Mouse (Mus musculus) embryonic fibroblast, embryonic 13.5 days (primary cell): Measurements from ENCODE around the gene Kif11. TPM values are rescaled to one million over a fixed set of nuclear protein-coding genes. Genes with fewer than 3 reads are reported as not detected.

Experiments
- H3K27ac ChIP-seq: 2 replicates; pipeline ENCODE4 v1.5.1; 2012; ENCODE audit warnings: low read length, control low read depth, inconsistent platforms; ENCODE audit not compliant: insufficient read depth
- H3K4me1 ChIP-seq: 2 replicates; pipeline ENCODE4 v1.6.1; 2011; ENCODE audit warnings: low read length; ENCODE audit not compliant: control insufficient read depth, insufficient read depth
- H3K4me3 ChIP-seq: 2 replicates; pipeline ENCODE4 v1.5.1; 2011; ENCODE audit warnings: mild to moderate bottlenecking, control low read depth, low read length; ENCODE audit not compliant: insufficient read depth
- CTCF ChIP-seq: IDR thresholded peaks from 2 replicates; pipeline ENCODE4 v1.5.1; 2011; ENCODE audit warnings: mild to moderate bottlenecking, control low read depth, low read length, moderate library complexity, borderline replicate concordance; ENCODE audit not compliant: insufficient read depth
- POLR2A ChIP-seq: IDR thresholded peaks from 2 replicates; pipeline ENCODE4 v1.6.1; 2011; ENCODE audit warnings: low read depth, mild to moderate bottlenecking, control low read depth, low read length, moderate library complexity
- polyA plus RNA-seq: library from polyadenylated mRNA; stranded (reverse); fragments of >200 nt; gene quantifications from 2 replicates; pipeline ENCODE4 v1.2.4, GENCODE M21; 2011; ENCODE audit warnings: low read depth; ENCODE audit not compliant: missing spikeins, insufficient read length

Gene Kif11
- polyA plus RNA-seq, 1 experiment, result 48.6 TPM

DNA sequence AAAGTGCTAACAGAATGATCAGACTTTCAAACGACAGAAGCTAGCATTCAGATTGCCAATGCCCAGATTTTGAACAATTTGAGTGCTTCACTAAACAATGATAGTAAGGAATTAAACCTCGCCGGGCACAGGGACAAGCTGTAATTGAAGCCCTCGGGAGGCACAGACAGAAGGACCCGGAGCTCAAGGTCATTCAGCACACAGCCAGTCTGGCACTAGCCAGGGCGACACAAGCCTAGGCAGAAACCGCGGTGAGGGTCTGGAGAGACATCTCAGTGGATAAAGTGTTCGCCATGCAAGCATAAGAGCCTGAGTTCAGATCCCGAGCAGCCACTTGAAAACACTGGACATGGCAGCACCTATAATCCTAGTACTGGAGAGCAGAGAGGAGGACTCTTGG, 27.9 kb upstream of the Kif11 start:
- TF ChIP-seq CTCF (no peak), POLR2A (no peak)
- H3K4me1 ChIP-seq, result peaks cover 2% of the 10 kb centered on the region
- no peak overlapping the region for H3K27ac ChIP-seq
- no peak overlapping the region for H3K4me3 ChIP-seq

DNA sequence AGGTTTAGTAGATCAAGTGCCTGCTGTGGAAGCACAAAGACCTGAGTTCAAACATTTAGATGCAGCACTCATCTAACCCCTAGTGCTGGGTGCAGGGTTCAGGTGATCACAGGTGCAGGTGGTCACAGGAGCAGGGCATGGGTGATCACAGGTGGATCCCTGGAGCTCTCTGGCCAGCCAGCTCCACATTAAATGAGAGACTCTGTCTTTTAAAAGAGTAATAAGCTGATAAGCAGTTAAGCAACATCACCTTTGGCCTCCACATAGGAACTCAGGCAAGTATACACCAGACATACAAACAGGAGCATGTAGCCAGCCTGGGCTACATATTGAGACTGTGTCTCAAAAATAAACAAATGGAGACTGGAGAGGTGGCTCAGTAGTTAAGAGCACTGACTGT, 27.3 kb upstream of the Kif11 start:
- Histone ChIP-seq H3K4me3 (no peak overlapping the region), H3K4me1 (no peaks in the 10 kb centered on the region; the same call in 1 of the 2 replicates), H3K27ac (no peak overlapping the region)
- TF ChIP-seq CTCF (no peak), POLR2A (no peak)

DNA sequence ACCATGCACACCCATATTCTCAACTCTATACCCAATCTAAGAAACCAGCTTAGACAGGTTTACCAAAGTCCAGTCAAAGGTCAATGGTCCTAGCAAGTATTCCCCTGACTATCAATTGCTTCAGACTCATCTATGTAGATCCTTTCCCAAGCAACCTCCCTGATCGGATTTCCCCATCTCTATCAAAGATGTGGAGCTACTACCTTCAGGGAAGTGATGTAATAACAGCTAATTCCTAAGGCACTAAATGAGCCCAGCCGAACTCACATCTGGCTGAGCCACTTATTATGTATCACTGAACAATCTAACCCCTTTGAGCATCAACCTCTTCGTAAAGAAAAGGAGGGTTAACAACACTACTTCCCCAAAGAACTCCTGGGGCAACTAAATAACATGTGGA, 23.4 kb upstream of the Kif11 start:
- no peak for TF ChIP-seq CTCF
- no peak for TF ChIP-seq POLR2A
- Histone ChIP-seq H3K27ac (no peak overlapping the region), H3K4me1 (no peaks in the 10 kb centered on the region), H3K4me3 (no peak overlapping the region)

DNA sequence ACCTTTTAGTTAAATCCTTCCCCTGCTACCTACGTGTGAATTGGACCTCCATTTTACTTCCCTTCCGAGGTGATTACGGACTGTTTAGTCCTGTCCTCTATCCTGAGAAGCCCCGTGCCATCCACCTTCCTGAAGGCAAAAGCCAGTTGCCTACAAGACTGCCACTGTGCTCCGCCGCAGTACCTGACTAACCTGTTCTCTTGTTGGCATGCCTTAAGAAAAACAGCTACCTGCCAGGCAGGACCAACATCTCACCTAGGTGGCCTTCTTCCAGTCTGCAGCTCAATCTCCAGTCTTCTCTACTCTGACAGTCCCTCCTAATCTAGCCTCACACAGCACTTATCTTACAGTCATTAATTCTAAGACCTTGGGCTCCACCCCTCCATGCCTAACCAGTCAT, 22.9 kb upstream of the Kif11 start:
- Histone ChIP-seq H3K4me1 (no peaks in the 10 kb centered on the region), H3K27ac (no peak overlapping the region), H3K4me3 (no peak overlapping the region)
- TF ChIP-seq POLR2A (no peak), CTCF (no peak)

DNA sequence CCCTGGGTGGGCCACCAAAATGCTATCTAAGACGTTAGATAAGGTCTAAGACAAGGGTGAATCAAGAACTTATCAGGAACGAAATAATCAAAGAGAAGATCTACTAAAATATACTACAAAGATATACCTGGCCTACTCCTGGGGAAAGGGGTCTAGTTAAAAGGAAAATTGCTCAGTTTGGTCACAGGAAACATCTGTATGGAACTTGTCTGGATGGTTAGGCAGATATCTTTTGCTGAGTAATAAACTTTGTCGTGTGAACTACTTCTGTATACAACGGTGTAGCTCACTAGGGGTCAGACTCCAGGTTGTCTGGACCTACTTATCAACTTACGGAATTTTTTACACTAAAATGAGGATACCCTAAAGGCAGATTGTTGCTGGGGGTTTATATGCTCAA, 16.2 kb upstream of the Kif11 start:
- H3K4me1 ChIP-seq, result no peaks in the 10 kb centered on the region
- no peak overlapping the region for H3K27ac ChIP-seq
- TF ChIP-seq CTCF (no peak), POLR2A (no peak)
- no peak overlapping the region for H3K4me3 ChIP-seq

DNA sequence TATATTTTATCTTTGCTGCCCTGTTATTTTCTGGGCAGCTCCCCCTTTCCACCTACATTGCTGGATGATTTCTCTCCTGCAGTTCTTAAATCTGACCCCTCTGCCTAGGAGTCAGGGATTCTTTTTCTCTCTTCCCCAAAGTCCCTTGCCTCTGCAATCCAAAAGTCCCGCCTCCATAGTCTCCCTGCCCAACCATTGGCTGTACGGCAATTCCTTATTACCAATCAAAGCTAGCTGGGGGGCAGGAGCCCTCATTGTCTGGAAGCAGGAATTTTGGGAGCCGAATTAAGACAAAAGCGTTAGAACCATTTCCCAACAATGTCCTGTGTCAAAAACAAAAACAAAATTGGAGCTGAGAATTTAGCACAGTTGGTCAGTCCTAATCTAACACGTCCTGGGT, 13.7 kb upstream of the Kif11 start:
- Histone ChIP-seq H3K4me3 (no peak overlapping the region), H3K27ac (no peak overlapping the region), H3K4me1 (no peaks in the 10 kb centered on the region)
- TF ChIP-seq CTCF (no peak), POLR2A (no peak)

DNA sequence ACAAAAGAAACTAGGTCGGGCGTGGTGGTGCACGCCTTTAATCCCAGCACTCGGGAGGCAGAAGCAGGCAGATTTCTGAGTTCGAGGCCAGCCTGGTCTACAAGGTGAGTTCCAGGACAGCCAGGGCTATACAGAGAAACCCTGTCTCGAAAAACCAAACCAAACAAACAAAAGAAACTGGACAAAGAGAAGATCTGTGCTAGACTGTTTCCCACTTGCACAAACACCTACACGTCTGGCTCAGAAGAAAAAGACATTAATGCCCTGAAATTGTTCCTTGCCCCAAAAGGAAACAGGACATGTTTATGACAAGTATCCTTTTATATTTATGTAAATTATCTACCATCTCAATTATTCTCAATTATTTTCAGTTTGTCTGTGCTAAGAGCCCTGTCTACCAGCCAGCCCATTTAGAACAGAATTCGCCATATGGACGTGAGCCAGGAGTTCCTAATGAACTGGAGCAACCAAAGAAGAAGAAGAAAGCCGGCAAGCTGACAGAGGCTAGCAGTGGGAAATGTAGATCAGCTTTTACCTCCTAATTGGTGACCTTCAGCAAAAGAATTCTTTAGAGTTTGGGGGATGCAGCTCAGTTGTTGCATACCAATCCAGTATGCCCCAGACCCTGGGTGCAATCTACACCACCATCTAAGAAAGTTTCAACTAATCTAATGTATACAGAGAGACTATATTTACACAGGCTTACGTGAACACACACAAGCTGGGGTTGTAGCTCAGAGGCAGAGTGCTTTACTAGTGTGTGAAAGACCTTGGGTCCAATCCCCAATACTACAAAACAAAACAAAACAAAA, 12.9 kb upstream of the Kif11 start:
- Histone ChIP-seq H3K4me3 (no peak overlapping the region), H3K27ac (no peak overlapping the region), H3K4me1 (no peaks in the 10 kb centered on the region)
- TF ChIP-seq POLR2A (no peak), CTCF (no peak)

DNA sequence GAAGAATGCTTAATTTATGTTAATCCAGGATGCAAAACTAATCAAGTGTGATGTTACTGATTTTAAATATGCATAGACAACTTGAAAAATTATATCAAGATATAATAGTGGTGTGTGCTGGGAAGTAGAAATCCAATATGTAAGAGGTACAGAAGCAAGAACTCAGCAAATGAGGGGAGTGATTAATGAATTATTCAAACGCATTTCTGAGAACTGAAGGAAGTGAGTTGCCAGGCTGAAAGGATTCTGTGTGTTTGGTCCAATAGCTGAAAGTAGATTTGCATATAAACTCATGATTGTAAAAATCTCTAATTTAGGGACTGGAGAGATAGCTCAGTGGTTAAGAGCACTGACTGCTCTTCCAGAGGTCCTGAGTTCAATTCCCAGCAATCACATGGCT, 7.2 kb upstream of the Kif11 start:
- Histone ChIP-seq H3K4me1 (no peaks in the 10 kb centered on the region), H3K27ac (no peak overlapping the region), H3K4me3 (no peak overlapping the region)
- TF ChIP-seq POLR2A, result no peak
- TF ChIP-seq CTCF, result no peak

DNA sequence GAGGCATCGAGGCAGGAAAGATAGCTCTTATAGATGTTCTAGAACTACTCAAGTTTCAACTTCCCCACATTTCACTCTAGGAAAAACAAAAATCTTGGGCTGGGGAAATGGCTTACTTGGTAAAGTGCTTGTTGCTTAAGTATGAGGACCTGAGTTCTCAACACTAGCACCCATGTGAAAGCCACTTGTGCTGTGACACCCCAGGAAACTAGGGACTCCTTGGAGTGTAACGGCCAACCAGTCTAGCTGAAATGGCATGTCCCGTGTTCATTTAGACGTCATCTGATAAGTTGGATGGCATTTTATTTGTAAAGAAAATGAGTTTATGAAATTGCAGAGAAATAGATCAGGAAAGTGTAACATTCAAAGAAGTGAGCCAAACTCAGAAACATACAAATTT, 6.3 kb upstream of the Kif11 start:
- TF ChIP-seq POLR2A (no peak), CTCF (no peak)
- Histone ChIP-seq H3K27ac (no peak overlapping the region), H3K4me3 (no peak overlapping the region), H3K4me1 (no peaks in the 10 kb centered on the region)

DNA sequence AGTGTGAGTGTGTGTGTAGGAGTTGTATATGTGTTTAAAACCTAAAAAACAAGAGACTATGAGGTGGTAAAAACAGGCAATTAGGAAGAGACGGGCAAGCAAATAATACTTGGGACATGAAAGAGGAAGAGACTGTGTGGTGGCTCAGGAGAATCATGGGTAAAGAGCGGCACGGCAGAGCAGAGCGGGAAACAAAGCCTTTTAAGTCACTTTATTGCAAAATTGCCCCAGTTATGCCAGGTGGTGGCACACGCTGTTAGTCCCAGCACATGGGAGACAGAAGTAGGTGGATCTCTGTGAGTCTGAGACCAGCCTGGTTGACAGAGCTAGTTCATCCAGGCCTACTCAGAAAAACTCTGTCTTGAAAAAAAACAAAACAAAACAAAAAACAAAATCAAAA, 5.8 kb upstream of the Kif11 start:
- H3K4me3 ChIP-seq, result no peak overlapping the region
- TF ChIP-seq CTCF, result no peak
- TF ChIP-seq POLR2A, result no peak
- H3K27ac ChIP-seq, result no peak overlapping the region
- H3K4me1 ChIP-seq, result no peaks in the 10 kb centered on the region

DNA sequence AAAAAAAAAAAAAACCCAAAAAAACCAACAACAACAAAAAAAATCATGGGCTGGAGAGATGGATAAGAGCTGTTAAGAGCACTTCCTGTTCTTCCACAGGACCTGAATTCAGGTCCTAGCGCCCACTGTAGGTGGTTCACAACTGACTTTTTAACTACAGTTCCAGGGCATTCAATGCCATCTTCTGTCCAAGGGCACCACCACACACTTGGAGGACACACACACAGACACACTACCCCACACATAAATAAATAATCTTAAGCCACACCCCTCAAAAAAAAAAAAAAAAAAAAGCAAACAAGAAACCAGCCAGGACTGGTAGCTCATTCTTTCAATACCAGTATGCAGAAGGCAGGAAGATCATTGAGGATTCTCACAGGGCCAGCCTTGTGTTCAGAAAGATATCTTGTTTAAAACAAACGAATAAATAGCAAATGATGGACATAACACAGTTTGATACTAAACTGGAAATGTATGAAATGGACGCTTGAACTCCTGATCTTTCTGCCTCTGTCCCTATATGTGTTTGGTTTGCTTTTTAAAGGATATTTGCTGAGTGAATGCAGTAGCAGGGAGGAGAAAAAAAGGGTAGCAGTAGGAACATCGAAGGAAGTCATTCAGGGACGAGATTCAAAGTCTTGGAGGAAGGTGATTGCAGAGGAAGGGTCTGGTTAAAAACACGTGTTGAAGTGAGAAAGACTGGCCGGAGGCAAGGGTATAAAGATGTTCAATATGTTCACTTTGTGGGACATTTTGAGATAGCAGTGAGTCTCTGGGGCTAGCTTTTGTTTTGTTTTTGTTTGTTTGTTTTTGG, 1.1 kb upstream of the Kif11 start:
- Histone ChIP-seq H3K4me3 (peak overlapping the region; percentile 69), H3K4me1 (peaks cover 2% of the 10 kb centered on the region), H3K27ac (peak overlapping the region; percentile 82)
- TF ChIP-seq CTCF, result no peak
- peak; percentile 21; the same call in 1 of the 2 replicates for TF ChIP-seq POLR2A
